Mouse (Mus musculus): ENCODE measurements around the gene Snapc2.

Snapc2 gene

DNA sequence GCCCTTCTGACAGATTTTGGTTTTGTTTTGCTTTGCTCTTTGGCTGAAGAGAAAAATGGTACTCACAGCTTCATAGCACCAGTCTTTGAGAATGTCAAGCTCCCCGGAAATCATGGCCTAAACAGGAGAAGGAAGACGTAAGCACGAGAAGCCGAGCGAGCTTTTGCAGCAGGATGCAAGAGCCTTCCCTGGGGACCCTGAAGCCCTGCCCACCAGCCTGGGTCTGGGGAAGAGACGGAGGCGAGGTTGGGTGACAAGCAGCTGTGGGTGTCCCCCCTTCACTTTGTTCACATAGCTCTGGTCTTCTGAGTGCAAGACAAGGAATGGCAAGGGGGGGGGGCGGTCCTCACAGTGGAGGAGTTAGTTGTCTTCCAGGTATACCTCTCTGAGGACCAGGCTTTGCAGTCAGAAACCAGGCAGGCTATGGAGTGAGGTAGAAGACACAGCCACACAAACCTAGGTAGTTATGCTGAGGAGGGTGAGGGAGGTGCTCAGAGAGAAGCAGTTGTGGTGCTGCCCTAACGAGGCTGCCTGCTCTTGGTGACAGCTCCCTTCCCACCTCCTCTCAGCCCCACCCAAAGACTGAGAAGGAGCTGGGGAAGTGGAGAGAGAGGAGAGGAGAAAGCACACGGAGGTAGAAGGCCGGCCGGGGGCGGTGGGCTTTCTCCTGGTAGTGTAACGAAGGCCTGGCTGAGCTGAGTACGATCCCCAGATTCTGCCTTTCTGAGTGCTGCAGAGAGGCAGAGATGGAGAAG, 12.5 kb downstream of the Snapc2 start:
- no peak for DNase-seq (ENCODE audit: low spot score in 2 of 2)

DNA sequence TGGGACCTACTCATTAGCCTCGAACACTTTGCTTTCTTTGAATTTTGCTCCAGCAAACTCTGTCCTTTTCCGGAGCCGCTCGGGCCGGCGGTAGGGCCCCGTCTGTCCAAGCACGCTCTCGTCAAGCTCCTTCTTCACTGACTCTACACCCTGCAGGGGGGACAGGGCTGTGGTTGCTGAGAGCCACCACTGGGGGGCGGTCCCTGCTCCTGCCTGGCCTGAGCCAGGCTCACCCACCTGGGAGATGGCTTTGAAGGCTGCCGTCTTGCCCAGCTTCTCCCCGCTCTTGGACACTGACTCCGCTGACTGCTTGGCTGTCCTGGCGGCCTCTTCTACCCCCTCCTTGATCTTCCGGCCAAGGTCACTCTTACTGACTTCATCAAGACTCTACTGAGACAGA, 14.7 kb downstream of the Snapc2 start:
- peak in 1 of 2 experiments; percentile 39 for DNase-seq (ENCODE audit: low spot score in 2 of 2)

DNA sequence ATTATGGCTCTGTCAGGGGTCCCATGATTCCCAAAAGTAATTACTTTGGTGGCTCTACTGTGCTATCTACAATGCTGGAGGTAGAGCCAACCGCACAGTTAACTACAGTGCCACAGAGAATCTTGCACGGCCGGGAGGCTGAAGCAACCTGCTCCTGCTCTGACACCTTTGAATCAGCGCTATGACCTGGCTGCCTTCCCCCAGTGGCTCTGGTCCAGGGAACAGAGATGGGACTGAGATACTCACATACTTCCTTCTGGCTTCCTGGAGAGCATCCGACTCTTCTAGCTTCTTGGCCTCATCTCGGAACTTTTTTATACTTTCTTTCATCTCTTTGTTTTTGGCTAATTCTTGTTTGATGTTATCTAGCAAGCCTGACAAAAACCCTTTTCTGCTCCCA, 16.7 kb downstream of the Snapc2 start:
- DNase-seq (ENCODE audit: low spot score in 2 of 2), result no peak

DNA sequence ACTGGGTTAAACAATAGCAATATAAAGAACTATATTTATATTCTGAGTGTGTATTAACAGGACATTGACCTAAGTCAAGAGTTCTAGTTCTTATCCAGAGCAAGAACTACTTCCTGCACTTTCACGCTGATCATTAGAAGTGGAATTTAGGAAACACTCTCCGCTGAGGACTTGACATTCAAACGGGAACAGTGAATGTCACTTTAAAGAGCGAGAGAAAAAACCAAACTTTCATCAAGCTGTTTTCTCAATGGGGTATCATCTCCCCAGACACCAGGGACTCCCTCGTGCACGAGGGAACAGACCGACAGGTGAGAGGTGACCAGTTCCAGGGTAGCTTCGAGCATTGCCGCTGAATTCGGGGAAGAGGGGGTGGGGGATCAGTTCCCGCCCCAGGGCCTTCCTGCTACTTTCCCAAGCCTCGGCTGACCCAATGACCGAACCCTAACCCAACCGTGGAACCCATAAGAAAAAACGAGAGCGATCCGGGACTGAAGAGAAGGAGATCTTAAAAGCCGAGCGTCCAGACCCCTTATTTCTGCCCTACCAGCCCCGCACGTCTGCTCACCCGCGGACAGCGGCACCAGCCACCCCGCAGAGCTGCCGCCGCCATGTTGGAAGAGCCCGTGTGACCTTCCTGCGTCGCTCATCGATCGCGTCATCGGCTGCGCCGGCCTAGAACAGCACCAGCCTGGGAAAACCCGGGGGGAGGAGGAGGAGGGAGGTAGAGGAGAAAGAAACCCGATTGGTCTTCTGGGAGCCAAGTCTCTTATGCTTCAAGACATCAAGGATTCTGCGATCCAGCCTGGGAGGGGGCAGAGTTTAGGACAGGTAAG, 22.6 kb downstream of the Snapc2 start, which contains the start of gene Timm44:
Gene Timm44, minus strand, starts transcription at position 639 of the 836 bp plus-strand sequence.
- peak; percentile 82 to 97 for DNase-seq (ENCODE audit: low spot score in 2 of 2)

DNA sequence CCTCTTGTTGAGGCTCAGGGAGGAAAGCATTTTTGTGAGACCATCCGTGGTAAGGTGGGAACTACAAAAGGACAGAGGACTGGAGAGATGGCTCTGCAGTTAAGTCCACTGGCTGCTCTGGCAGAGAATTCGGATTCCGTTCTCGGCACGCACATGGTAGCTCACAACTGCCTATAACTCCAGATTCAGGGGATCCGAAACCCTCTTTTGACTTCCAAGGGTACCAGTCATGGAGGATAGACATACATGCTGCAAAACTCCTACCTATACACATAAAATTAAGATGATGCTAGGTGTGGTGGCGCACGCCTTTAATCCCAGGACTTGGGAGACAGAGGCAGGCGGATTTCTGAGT, 23.2 kb downstream of the Snapc2 start:
- no peak for DNase-seq (ENCODE audit: low spot score in 2 of 2)

DNA sequence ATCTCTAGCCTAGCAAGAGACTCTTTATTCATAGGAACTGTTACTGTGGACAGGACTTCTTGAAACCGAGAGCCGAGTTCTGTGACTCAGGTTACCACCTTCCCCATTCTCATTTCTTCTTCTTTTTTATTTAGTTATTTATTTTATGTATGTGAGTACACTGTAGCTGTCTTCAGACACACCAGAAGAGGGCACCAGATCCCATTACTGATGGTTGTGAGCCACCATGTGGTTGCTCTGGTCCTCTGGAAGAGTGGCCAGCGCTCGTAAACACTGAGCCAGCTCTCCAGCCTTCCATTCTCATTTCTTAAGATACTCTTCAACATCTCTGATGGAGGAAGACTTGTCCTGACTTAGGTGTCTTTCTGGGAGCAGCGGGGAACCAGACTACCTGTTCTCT, 39.9 kb downstream of the Snapc2 start:
- DNase-seq (ENCODE audit: low spot score in 2 of 2), result no peak

DNA sequence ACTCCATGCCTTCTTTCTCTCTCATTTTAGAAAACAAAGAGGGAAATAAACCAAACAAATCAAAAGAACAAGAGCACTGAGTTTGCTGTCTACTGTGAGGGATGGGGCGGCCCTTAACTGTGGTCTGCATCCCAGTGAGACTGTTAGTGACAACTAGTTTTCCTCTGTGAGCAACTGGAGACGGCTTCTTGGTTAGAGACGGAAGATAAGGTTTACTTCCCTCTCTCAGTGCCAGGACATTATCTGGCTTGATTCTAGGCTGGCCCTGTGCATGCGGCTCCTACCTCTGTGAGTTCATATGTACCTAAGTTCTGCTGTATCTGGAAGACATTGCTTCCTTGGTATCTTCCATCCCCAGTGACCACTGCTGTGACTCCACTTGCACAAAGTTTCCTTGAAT, 44.9 kb downstream of the Snapc2 start:
- no peak for DNase-seq (ENCODE audit: low spot score in 2 of 2)

DNA sequence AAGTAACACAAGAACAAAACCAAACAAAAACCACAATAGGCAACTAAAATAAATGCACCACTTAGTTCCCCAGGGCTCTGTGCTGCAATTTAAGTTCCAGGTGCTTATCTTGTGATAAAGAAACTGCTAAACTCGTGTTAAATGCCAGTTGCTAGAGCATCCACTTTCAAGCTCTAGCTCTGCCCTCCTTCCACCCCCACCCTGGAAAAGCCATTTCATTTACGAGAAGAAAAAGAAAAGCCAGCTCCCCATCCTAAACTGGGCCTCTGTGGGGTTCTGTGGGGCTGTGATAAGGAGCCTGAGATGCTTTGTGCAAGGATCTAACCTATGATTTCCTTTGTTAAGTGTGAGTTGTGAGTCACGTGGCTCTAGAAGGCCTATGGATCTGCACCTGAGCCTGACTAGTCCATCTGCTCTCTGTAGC, 51.3 kb downstream of the Snapc2 start:
- DNase-seq (ENCODE audit: low spot score in 2 of 2), result no peak
